Mouse (Mus musculus) neural tube, embryonic 14.5 days (tissue): ENCODE data around the gene Dlgap3. TPM values are rescaled to one million over a fixed set of nuclear protein-coding genes. Genes with fewer than 3 reads are reported as not detected.
A peak's percentile ranks its signal among the peaks of the same experiment; 100 is the strongest.

Experiments
- ATAC-seq: fragments of 200-750 bp; cut with Nextera tagmentation; 2 replicates; pipeline ENCODE4 v1.8.0; 2017; ENCODE audit warnings: low read depth, mild to moderate bottlenecking, moderate TSS enrichment, moderate library complexity
- H3K27ac ChIP-seq: fragments of 300-500 bp; sonication (generic); 2 replicates; pipeline ENCODE4 v1.5.1; 2014; ENCODE audit warnings: low read depth, mild to moderate bottlenecking, control low read depth, low read length, moderate library complexity, mixed read lengths
- H3K27me3 ChIP-seq: fragments of 300-500 bp; sonication (generic); 2 replicates; pipeline ENCODE4 v1.6.1; 2014; ENCODE audit warnings: low read length; ENCODE audit not compliant: control insufficient read depth, insufficient read depth
- H3K36me3 ChIP-seq: fragments of 300-500 bp; sonication (generic); 2 replicates; pipeline ENCODE4 v1.6.1; 2014; ENCODE audit warnings: low read length, mixed read lengths; ENCODE audit not compliant: control insufficient read depth, insufficient read depth
- H3K4me1 ChIP-seq: fragments of 300-500 bp; sonication (generic); 2 replicates; pipeline ENCODE4 v1.6.1; 2014; ENCODE audit warnings: low read length; ENCODE audit not compliant: control insufficient read depth, insufficient read depth
- H3K4me2 ChIP-seq: fragments of 300-500 bp; sonication (generic); 2 replicates; pipeline ENCODE4 v1.6.1; 2014; ENCODE audit warnings: mild to moderate bottlenecking, low read depth, low read length, control low read depth
- H3K4me3 ChIP-seq: fragments of 300-500 bp; sonication (generic); 2 replicates; pipeline ENCODE4 v1.5.1; 2014; ENCODE audit warnings: low read depth, low read length, control low read depth, mixed read lengths
- H3K9ac ChIP-seq: fragments of 300-500 bp; sonication (generic); replicated peaks from 2 replicates; pipeline ENCODE4 v1.6.1; 2014; ENCODE audit warnings: low read depth, mild to moderate bottlenecking, control low read depth, low read length, mixed read lengths
- H3K9me3 ChIP-seq: fragments of 300-500 bp; sonication (generic); 2 replicates; pipeline ENCODE4 v1.6.1; 2016; ENCODE audit warnings: low read length; ENCODE audit not compliant: control insufficient read depth
- WGBS: fragments of 180-500 bp; shearing (Covaris S2); extraction: QIAGEN DNeasy Blood & Tissue Kit; methylation state at CpG from one replicate; pipeline ENCODE4 v1.1.7; 2014; 5-methylcytosine and 5-hydroxymethylcytosine counted together
- polyA plus RNA-seq: library from polyadenylated mRNA; unstranded; fragments of >200 nt; fragmentation: Nextera tagmentation; extraction: Ambion mirVana; gene quantifications from 2 replicates; pipeline ENCODE4 v1.2.1, GENCODE M21; 2014

Dlgap3 gene
- polyA plus RNA-seq: 21.8 and 26.0 TPM in 2 replicates

- Histone ChIP-seq H3K4me2 (peak within 1 kb of the TSS; percentile 98), H3K4me3 (peak within 1 kb of the TSS; percentile 86), H3K9ac (peak within 1 kb of the TSS; percentile 93), H3K27me3 (peaks cover 4% of the 10 kb centered on the region; the same call in 1 of the 2 replicates), H3K9me3 (no peaks in the 10 kb centered on the region), H3K27ac (peak within 1 kb of the TSS; percentile 80), H3K4me1 (peaks cover 29% of the 10 kb centered on the region), H3K36me3 (no peaks in the 10 kb centered on the region)
- peak; percentile 73 for ATAC-seq
- WGBS: under 1% methylated on average over 67 of the region's 67 CpGs
Measured at GRCm38 (mm10) chr4:127168914-127169345, at the start of gene Dlgap3. Gene Dlgap3, plus strand, starts transcription at chr4:127169204.

GRCm38 (mm10) chr4:127123391-127123790 is 45.6 kb upstream of the Dlgap3 start, which contains the start of gene Tmem35b:
Gene Tmem35b, plus strand, starts transcription at chr4:127123691.
- H3K4me3 ChIP-seq: no peak within 1 kb of the TSS
- 94% methylated on average over 5 of the region's 5 CpGs for WGBS
- no peaks in the 10 kb centered on the region for H3K27me3 ChIP-seq
- H3K4me1 ChIP-seq: peaks cover 6% of the 10 kb centered on the region; the same call in 1 of the 2 replicates
- H3K9ac ChIP-seq: no peak within 1 kb of the TSS
- no peak for ATAC-seq
- no peak within 1 kb of the TSS for H3K27ac ChIP-seq
- H3K9me3 ChIP-seq: no peaks in the 10 kb centered on the region
- no peak within 1 kb of the TSS for H3K4me2 ChIP-seq
- peaks cover 4% of the 10 kb centered on the region; the same call in 1 of the 2 replicates for H3K36me3 ChIP-seq

- no peak for ATAC-seq
- Histone ChIP-seq H3K4me1 (peaks cover 6% of the 10 kb centered on the region; the same call in 1 of the 2 replicates), H3K4me3 (no peak overlapping the region), H3K27ac (no peak overlapping the region), H3K4me2 (no peak overlapping the region), H3K9me3 (no peaks in the 10 kb centered on the region), H3K27me3 (no peaks in the 10 kb centered on the region), H3K9ac (no peak overlapping the region), H3K36me3 (peaks cover 4% of the 10 kb centered on the region; the same call in 1 of the 2 replicates)
- 93% methylated on average over 1 of the region's 1 CpGs for WGBS
Measured at GRCm38 (mm10) chr4:127124331-127124730, 44.7 kb upstream of the Dlgap3 start.

- H3K27ac ChIP-seq: no peak overlapping the region
- peak; percentile 93 for ATAC-seq
- H3K4me3 ChIP-seq: peak overlapping the region; percentile 50
- peaks cover 4% of the 10 kb centered on the region; the same call in 1 of the 2 replicates for H3K36me3 ChIP-seq
- no peaks in the 10 kb centered on the region for H3K9me3 ChIP-seq
- no peaks in the 10 kb centered on the region for H3K27me3 ChIP-seq
- 1% methylated on average over 35 of the region's 35 CpGs for WGBS
- H3K9ac ChIP-seq: peak overlapping the region; percentile 64
- peak overlapping the region; percentile 73 for H3K4me2 ChIP-seq
- peaks cover 6% of the 10 kb centered on the region; the same call in 1 of the 2 replicates for H3K4me1 ChIP-seq
Measured at GRCm38 (mm10) chr4:127125834-127126463, 43.1 kb upstream of the Dlgap3 start.

GRCm38 (mm10) chr4:127134687-127135086 is 34.3 kb upstream of the Dlgap3 start:
- H3K36me3 ChIP-seq: no peaks in the 10 kb centered on the region
- no peak overlapping the region for H3K4me2 ChIP-seq
- no peak overlapping the region for H3K4me3 ChIP-seq
- ATAC-seq: no peak
- H3K27me3 ChIP-seq: no peaks in the 10 kb centered on the region
- no peaks in the 10 kb centered on the region for H3K4me1 ChIP-seq
- no peak overlapping the region for H3K27ac ChIP-seq
- WGBS: 52% methylated on average over 1 of the region's 1 CpGs
- no peak overlapping the region for H3K9ac ChIP-seq
- H3K9me3 ChIP-seq: no peaks in the 10 kb centered on the region

GRCm38 (mm10) chr4:127137591-127137990 is 31.4 kb upstream of the Dlgap3 start:
- H3K36me3 ChIP-seq: no peaks in the 10 kb centered on the region
- no peak overlapping the region for H3K4me2 ChIP-seq
- ATAC-seq: no peak
- no peaks in the 10 kb centered on the region for H3K9me3 ChIP-seq
- no peaks in the 10 kb centered on the region for H3K27me3 ChIP-seq
- no peak overlapping the region for H3K4me3 ChIP-seq
- H3K9ac ChIP-seq: no peak overlapping the region
- 83% methylated on average over 5 of the region's 5 CpGs for WGBS
- no peaks in the 10 kb centered on the region for H3K4me1 ChIP-seq
- H3K27ac ChIP-seq: no peak overlapping the region

GRCm38 (mm10) chr4:127138486-127138885 is 30.5 kb upstream of the Dlgap3 start:
- no peak for ATAC-seq
- no peak overlapping the region for H3K4me2 ChIP-seq
- no peaks in the 10 kb centered on the region for H3K27me3 ChIP-seq
- no peak overlapping the region for H3K4me3 ChIP-seq
- 37% methylated on average over 6 of the region's 6 CpGs for WGBS
- H3K9me3 ChIP-seq: no peaks in the 10 kb centered on the region
- H3K4me1 ChIP-seq: no peaks in the 10 kb centered on the region
- H3K27ac ChIP-seq: no peak overlapping the region
- no peaks in the 10 kb centered on the region for H3K36me3 ChIP-seq
- no peak overlapping the region for H3K9ac ChIP-seq

- no peaks in the 10 kb centered on the region for H3K4me1 ChIP-seq
- H3K27ac ChIP-seq: no peak overlapping the region
- no peaks in the 10 kb centered on the region for H3K9me3 ChIP-seq
- no peak overlapping the region for H3K4me3 ChIP-seq
- no peak overlapping the region for H3K4me2 ChIP-seq
- no peak overlapping the region for H3K9ac ChIP-seq
- H3K36me3 ChIP-seq: no peaks in the 10 kb centered on the region
- no peaks in the 10 kb centered on the region for H3K27me3 ChIP-seq
- no peak for ATAC-seq
- 89% methylated on average over 13 of the region's 13 CpGs for WGBS
Measured at GRCm38 (mm10) chr4:127150031-127150430, 19.0 kb upstream of the Dlgap3 start.

- Histone ChIP-seq H3K9ac (no peak overlapping the region), H3K9me3 (no peaks in the 10 kb centered on the region), H3K36me3 (no peaks in the 10 kb centered on the region), H3K27ac (no peak overlapping the region), H3K27me3 (no peaks in the 10 kb centered on the region), H3K4me2 (no peak overlapping the region), H3K4me1 (no peaks in the 10 kb centered on the region), H3K4me3 (no peak overlapping the region)
- no peak for ATAC-seq
- 57% methylated on average over 1 of the region's 1 CpGs for WGBS
Measured at GRCm38 (mm10) chr4:127153345-127153744, 15.7 kb upstream of the Dlgap3 start.
